ENCODE assay signal across 10 mouse cellular contexts in the genomic region with DNA sequence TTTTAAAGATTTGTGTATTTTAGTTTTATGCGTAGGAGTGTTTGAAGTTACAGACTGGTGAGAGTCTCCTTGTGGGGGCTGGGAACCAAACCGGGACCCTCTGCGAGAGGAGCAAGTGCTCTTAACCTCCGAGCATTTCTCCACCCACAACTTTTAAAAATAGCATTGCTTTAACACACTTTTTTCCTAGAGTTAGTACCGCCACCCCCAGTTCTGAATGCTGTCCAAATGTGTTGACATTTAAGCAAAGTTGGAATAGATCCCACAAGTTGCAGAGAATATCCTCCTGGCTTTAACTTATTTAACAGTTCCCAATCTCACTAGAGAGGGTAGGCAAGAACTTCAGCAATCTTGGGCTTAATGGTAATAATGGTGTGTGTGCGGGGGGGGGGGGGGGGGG. TPM values are rescaled to one million over a fixed set of nuclear protein-coding genes. Genes with fewer than 3 reads are reported as not detected.
DNase-seq lines count a peak whose midpoint lies in the region; ATAC-seq and TF ChIP-seq lines count a peak whose summit lies in the region.
"Had no signal": no experiment of that assay in that cellular context is flagged by ENCODE, and none has a peak within 500 bp of the region (broad histone marks: within the 10 kb centered on the region; RNA-seq: fewer than 3 reads in every experiment).

No protein-coding gene starts in this region.

- peak overlapping the region; percentile 69 for H3K4me2 ChIP-seq in heart, embryonic 13.5 days
- H3K4me2 ChIP-seq in liver, embryonic 15.5 days = 0 out of 2 replicates have a peak overlapping the region, but pooled peaks have one; percentile 44
- H3K4me2 ChIP-seq in midbrain, embryonic 16.5 days (ENCODE audit: low read length) = peak overlapping the region; percentile 68

- no peak overlapping the region for H3K9ac ChIP-seq in heart, embryonic 13.5 days
- no peak overlapping the region for H3K9ac ChIP-seq in liver, embryonic 15.5 days
- H3K9ac ChIP-seq in midbrain, embryonic 16.5 days (ENCODE audit: low read depth, low read length) = no peak overlapping the region

- H3K9me3 ChIP-seq in heart, embryonic 13.5 days = no peaks in the 10 kb centered on the region
- H3K9me3 ChIP-seq in liver, embryonic 15.5 days (replicated peaks) = no peaks in the 10 kb centered on the region
- H3K9me3 ChIP-seq in midbrain, embryonic 16.5 days (replicated peaks; ENCODE audit: control insufficient read depth, low read length, poor library complexity, severe bottlenecking) = no peaks in the 10 kb centered on the region

- ATAC-seq in heart, embryonic 13.5 days (ENCODE audit: extremely low read depth, insufficient number of reproducible peaks, low FRiP score, low TSS enrichment) = no peak
- no peak for ATAC-seq in liver, embryonic 15.5 days (ENCODE audit: insufficient read depth)
- no peak for ATAC-seq in midbrain, embryonic 16.5 days

- WGBS in heart, embryonic 13.5 days = 38% methylated on average over 6 of the region's 6 CpGs
- 42% methylated on average over 6 of the region's 6 CpGs for WGBS in liver, embryonic 15.5 days (ENCODE audit: insufficient replicate concordance)
- WGBS in midbrain, embryonic 16.5 days = 68% methylated on average over 5 of the region's 6 CpGs

- DNase-seq in heart, postnatal 14 days = no peak
- DNase-seq in liver = no peak
- DNase-seq in retina, postnatal 1 day = no peak
- DNase-seq in layer of hippocampus, adult 11-12 months (ENCODE audit: low spot score) = no peak
- DNase-seq: gastrocnemius, postnatal 36 days; thymus, postnatal 25 days had no signal

- TF ChIP-seq POLR2A in cortical plate, adult 2 months (IDR thresholded peaks at IDR 0.05; ENCODE audit: extremely low read depth, insufficient read depth, low read length) = no peak

- peaks cover 26% of the 10 kb centered on the region for H3K4me1 ChIP-seq in heart, embryonic 13.5 days
- H3K4me1 ChIP-seq in liver, embryonic 15.5 days (replicated peaks) = peaks cover 17% of the 10 kb centered on the region
- H3K4me1 ChIP-seq in cortical plate, adult 2 months (ENCODE audit: control insufficient read depth, insufficient read depth, low read length) = peaks cover 4% of the 10 kb centered on the region; the same call in 1 of the 2 replicates
- 0 out of 2 replicates have a peak, but pooled peaks cover 2% of the 10 kb centered on the region for H3K4me1 ChIP-seq in midbrain, embryonic 16.5 days (ENCODE audit: control insufficient read depth, insufficient read depth, low read length)

- 0 out of 2 replicates have a peak overlapping the region, but pooled peaks have one; percentile 40 for H3K4me3 ChIP-seq in heart, embryonic 13.5 days
- no peak overlapping the region for H3K4me3 ChIP-seq in liver, embryonic 15.5 days (replicated peaks)
- H3K4me3 ChIP-seq in cortical plate, adult 2 months (ENCODE audit: insufficient read depth, low read length) = peak overlapping the region; percentile 37; the same call in 1 of the 2 replicates
- no peak overlapping the region for H3K4me3 ChIP-seq in midbrain, embryonic 16.5 days (ENCODE audit: low read depth, low read length)

- H3K27ac ChIP-seq in heart, embryonic 13.5 days (replicated peaks) = no peak overlapping the region
- no peak overlapping the region for H3K27ac ChIP-seq in liver, embryonic 15.5 days (replicated peaks)
- no peak overlapping the region for H3K27ac ChIP-seq in cortical plate, adult 2 months (ENCODE audit: insufficient read depth, low read length)
- no peak overlapping the region for H3K27ac ChIP-seq in midbrain, embryonic 16.5 days (ENCODE audit: low read length)

- no peak for TF ChIP-seq CTCF in cortical plate, adult 2 months (IDR thresholded peaks at IDR 0.05; ENCODE audit: extremely low read depth, insufficient read depth, low read length)

- intact Hi-C loops in heart, postnatal 14 days (cut with DNase I) = loop anchor here (5.0 kb wide), 1 partner anchor 47 kb away; a partner anchor contains a TSS

- no peaks in the 10 kb centered on the region for H3K36me3 ChIP-seq in heart, embryonic 13.5 days
- no peaks in the 10 kb centered on the region for H3K36me3 ChIP-seq in liver, embryonic 15.5 days (replicated peaks)
- H3K36me3 ChIP-seq in midbrain, embryonic 16.5 days (ENCODE audit: control insufficient read depth, insufficient read depth, low read length) = no peaks in the 10 kb centered on the region

- peaks cover 93% of the 10 kb centered on the region for H3K27me3 ChIP-seq in heart, embryonic 13.5 days (replicated peaks)
- H3K27me3 ChIP-seq in liver, embryonic 15.5 days = peaks cover 44% of the 10 kb centered on the region
- H3K27me3 ChIP-seq in midbrain, embryonic 16.5 days (ENCODE audit: control insufficient read depth, insufficient read depth, low read depth, low read length) = peaks cover 2% of the 10 kb centered on the region; the same call in 1 of the 2 replicates

RNA-seq across cellular contexts. Expression of a gene that starts 4.0 kb away (rescaled TPM):
- polyA plus RNA-seq in heart, embryonic 13.5 days (2015; fragmentation: Nextera tagmentation; extraction: Ambion mirVana) = 0.99 and 1.4 TPM in 2 replicates
- total RNA-seq in heart, postnatal 14 days (2021) = 1 to 10 TPM; 1.1 to 1.7 TPM
- polyA plus RNA-seq in liver, embryonic 15.5 days (2015; fragmentation: Nextera tagmentation; extraction: Ambion mirVana) = not detected in 2 replicates
- 28.4 and 42.8 TPM in 2 replicates for polyA plus RNA-seq in cortical plate, adult 2 months (2012; rRNA removed)
- 0.76 and 0.88 TPM in 2 replicates for polyA plus RNA-seq in midbrain, embryonic 16.5 days (2015; fragmentation: Nextera tagmentation; extraction: Ambion mirVana)

RNA-seq across cellular contexts. Expression of a gene that starts 11.6 kb away (rescaled TPM):
- not detected in 2 replicates for polyA plus RNA-seq in heart, embryonic 13.5 days (2015; fragmentation: Nextera tagmentation; extraction: Ambion mirVana)
- not detected for total RNA-seq in heart, postnatal 14 days (2021)
- not detected in 2 replicates for polyA plus RNA-seq in liver, embryonic 15.5 days (2015; fragmentation: Nextera tagmentation; extraction: Ambion mirVana)
- not detected in 2 replicates for polyA plus RNA-seq in cortical plate, adult 2 months (2012; rRNA removed)
- polyA plus RNA-seq in midbrain, embryonic 16.5 days (2015; fragmentation: Nextera tagmentation; extraction: Ambion mirVana) = not detected in 2 replicates
- total RNA-seq: gastrocnemius, postnatal 36 days had no signal

RNA-seq across cellular contexts. Expression of a gene that starts 34.0 kb away (rescaled TPM):
- not detected in 2 replicates for polyA plus RNA-seq in heart, embryonic 13.5 days (2015; fragmentation: Nextera tagmentation; extraction: Ambion mirVana)
- total RNA-seq in heart, postnatal 14 days (2021) = not detected
- polyA plus RNA-seq in liver, embryonic 15.5 days (2015; fragmentation: Nextera tagmentation; extraction: Ambion mirVana) = not detected in 2 replicates
- polyA plus RNA-seq in cortical plate, adult 2 months (2012; rRNA removed) = 0.13 and 0.17 TPM in 2 replicates
- polyA plus RNA-seq in midbrain, embryonic 16.5 days (2015; fragmentation: Nextera tagmentation; extraction: Ambion mirVana) = not detected in 2 replicates
- total RNA-seq: gastrocnemius, postnatal 36 days had no signal

RNA-seq across cellular contexts. Expression of a gene that starts 44.0 kb away (rescaled TPM):
- polyA plus RNA-seq in heart, embryonic 13.5 days (2015; fragmentation: Nextera tagmentation; extraction: Ambion mirVana) = 4.2 and 4.8 TPM in 2 replicates
- total RNA-seq in heart, postnatal 14 days (2021) = 10 to 100 TPM; 20.6 to 49.0 TPM
- 0.13 and 0.20 TPM in 2 replicates for polyA plus RNA-seq in liver, embryonic 15.5 days (2015; fragmentation: Nextera tagmentation; extraction: Ambion mirVana)
- polyA plus RNA-seq in cortical plate, adult 2 months (2012; rRNA removed) = not detected in 2 replicates
- not detected in 2 replicates for polyA plus RNA-seq in midbrain, embryonic 16.5 days (2015; fragmentation: Nextera tagmentation; extraction: Ambion mirVana)
- total RNA-seq: gastrocnemius, postnatal 36 days had no signal

RNA-seq across cellular contexts. Expression of a gene that starts 49.1 kb away (rescaled TPM):
- polyA plus RNA-seq in heart, embryonic 13.5 days (2015; fragmentation: Nextera tagmentation; extraction: Ambion mirVana) = 3.6 and 4.5 TPM in 2 replicates
- total RNA-seq in heart, postnatal 14 days (2021) = 10 to 100 TPM; 19.4 to 19.5 TPM
- polyA plus RNA-seq in liver, embryonic 15.5 days (2015; fragmentation: Nextera tagmentation; extraction: Ambion mirVana) = 0.47 and 0.54 TPM in 2 replicates
- 10.5 and 10.9 TPM in 2 replicates for polyA plus RNA-seq in cortical plate, adult 2 months (2012; rRNA removed)
- 2.7 and 3.0 TPM in 2 replicates for polyA plus RNA-seq in midbrain, embryonic 16.5 days (2015; fragmentation: Nextera tagmentation; extraction: Ambion mirVana)

Comparison
In these comparisons a context has a peak if more than half of its experiments do, and no peak if none do; other contexts are left out.
1. H3K4me3 ChIP-seq: peak in heart, embryonic 13.5 days (single experiment) and cortical plate, adult 2 months (single experiment); none in liver, embryonic 15.5 days (single experiment) and midbrain, embryonic 16.5 days (single experiment).
2. RNA of a gene that starts 4.0 kb away (polyA plus RNA-seq): 28.4 to 42.8 TPM in cortical plate, adult 2 months; 0.99 to 1.4 TPM in heart, embryonic 13.5 days, 0.76 to 0.88 TPM in midbrain, embryonic 16.5 days and not detected in liver, embryonic 15.5 days; every median in the first group is over 10 times any median in the second.
3. Peak in every context shown above with its lines, with median percentiles within 50 percentile points of each other: H3K4me2 ChIP-seq.